Mouse (Mus musculus): ENCODE data around the gene Thpo.

The Thpo gene

GRCm38 (mm10) chr16:20703699-20704400 is 30.5 kb downstream of the Thpo start:
- in situ Hi-C loops (cut with MboI), result no loop called here

- in situ Hi-C loops (cut with MboI), result no loop called here
These were observed 31.2 kb downstream of the Thpo start for GRCm38 (mm10) chr16:20703071-20703470.

- in situ Hi-C loops (cut with MboI), result no loop called here
These were observed 31.8 kb downstream of the Thpo start for GRCm38 (mm10) chr16:20702522-20702893.

- in situ Hi-C loops (cut with MboI), result no loop called here
These were observed 32.4 kb downstream of the Thpo start for GRCm38 (mm10) chr16:20701729-20702521.

- in situ Hi-C loops (cut with MboI), result no loop called here
These were observed 33.0 kb downstream of the Thpo start for GRCm38 (mm10) chr16:20701316-20701715.

GRCm38 (mm10) chr16:20700036-20700435 is 34.3 kb downstream of the Thpo start:
- in situ Hi-C loops (cut with MboI), result no loop called here

GRCm38 (mm10) chr16:20699266-20699665 is 35.0 kb downstream of the Thpo start:
- in situ Hi-C loops (cut with MboI), result no loop called here

GRCm38 (mm10) chr16:20695622-20696323 is 38.5 kb downstream of the Thpo start:
- in situ Hi-C loops (cut with MboI), result no loop called here

GRCm38 (mm10) chr16:20694781-20695180 is 39.5 kb downstream of the Thpo start:
- in situ Hi-C loops (cut with MboI), result no loop called here

- in situ Hi-C loops (cut with MboI), result no loop called here
These were observed 41.1 kb downstream of the Thpo start, which contains the start of gene Fam131a for GRCm38 (mm10) chr16:20693111-20693701. Gene Fam131a, plus strand, starts transcription at chr16:20693241.

- in situ Hi-C loops (cut with MboI), result no loop called here
These were observed 41.9 kb downstream of the Thpo start for GRCm38 (mm10) chr16:20692241-20692965.

GRCm38 (mm10) chr16:20691617-20692016 is 42.7 kb downstream of the Thpo start:
- in situ Hi-C loops (cut with MboI), result no loop called here

- in situ Hi-C loops (cut with MboI), result no loop called here
These were observed 43.5 kb downstream of the Thpo start for GRCm38 (mm10) chr16:20690774-20691173.

- in situ Hi-C loops (cut with MboI), result no loop called here
These were observed 56.2 kb downstream of the Thpo start for GRCm38 (mm10) chr16:20677974-20678675.

GRCm38 (mm10) chr16:20677380-20677779 is 56.9 kb downstream of the Thpo start:
- in situ Hi-C loops (cut with MboI), result no loop called here

- in situ Hi-C loops (cut with MboI), result no loop called here
These were observed 57.6 kb downstream of the Thpo start for GRCm38 (mm10) chr16:20676702-20677101.

- in situ Hi-C loops (cut with MboI), result no loop called here
These were observed 59.1 kb downstream of the Thpo start for GRCm38 (mm10) chr16:20675213-20675612.

Measured in mature B cell (primary cell).